Mouse (Mus musculus) B cell, adult 2 months (primary cell): Measurements from ENCODE around the gene Ntn5.
A peak's percentile ranks its signal among the peaks of the same experiment; 100 is the strongest.
"Not testable (repeated sequence)": the region's sequence is repeated elsewhere in the genome, so short reads cannot be mapped to it uniquely, and the experiment has no call there.

ENCODE experiments used
- DNase-seq, 2 experiments: peaks; one replicate each; pipeline ENCODE4 v3.0.0; 2022

Ntn5 gene

DNA sequence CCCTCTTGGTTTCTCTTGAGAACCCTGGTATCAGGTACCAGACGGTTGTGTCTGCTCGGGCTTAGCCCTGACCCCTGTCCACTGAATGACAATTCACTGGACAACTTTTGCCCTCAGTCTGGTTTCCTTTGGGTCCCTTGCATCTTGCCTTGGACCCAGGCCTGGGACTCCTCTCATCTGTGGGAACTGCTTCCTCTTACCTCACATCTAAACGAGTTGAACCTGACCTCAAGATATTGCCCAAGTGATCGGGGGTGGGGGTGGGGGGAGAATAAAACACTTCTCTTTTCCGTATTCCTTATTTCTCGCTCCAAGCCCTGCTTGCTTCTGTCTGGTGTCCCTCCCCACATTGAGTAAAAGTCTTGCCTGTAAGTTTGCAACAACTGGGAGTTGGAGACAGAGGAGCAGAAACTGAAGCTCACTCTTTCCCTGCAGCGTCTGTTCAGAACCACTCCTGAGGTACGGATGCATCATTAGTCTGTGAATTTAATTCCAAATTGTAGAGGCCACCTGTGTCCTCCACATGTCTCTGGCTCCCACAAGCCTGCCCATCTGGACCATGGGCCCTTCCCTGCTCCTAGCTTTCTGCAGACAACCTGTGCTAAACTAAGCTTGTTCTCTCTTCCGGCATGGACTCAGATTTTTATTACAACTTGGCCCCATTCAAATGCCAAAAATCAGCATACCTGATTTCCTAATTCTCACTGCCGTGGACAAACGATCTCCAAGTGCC lies 22.9 kb upstream of the Ntn5 start:
- DNase-seq, result no peak

DNA sequence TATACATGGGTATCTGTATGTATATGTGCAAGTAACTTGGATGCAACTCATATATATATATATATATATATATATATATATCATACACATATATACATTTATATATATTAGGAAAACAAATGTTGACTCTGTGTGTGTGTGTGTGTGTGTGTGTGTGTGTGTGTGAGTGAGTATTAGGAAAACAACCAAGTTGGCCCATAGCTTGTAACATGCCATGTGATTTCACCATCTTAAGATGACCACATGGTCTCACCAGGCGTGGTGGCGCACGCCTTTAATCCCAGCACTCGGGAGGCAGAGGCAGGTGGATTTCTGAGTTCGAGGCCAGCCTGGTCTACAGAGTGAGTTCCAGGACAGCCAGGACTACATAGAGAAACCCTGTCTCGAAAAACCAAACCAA lies 22.1 kb upstream of the Ntn5 start:
- not testable (repeated sequence) for DNase-seq

DNA sequence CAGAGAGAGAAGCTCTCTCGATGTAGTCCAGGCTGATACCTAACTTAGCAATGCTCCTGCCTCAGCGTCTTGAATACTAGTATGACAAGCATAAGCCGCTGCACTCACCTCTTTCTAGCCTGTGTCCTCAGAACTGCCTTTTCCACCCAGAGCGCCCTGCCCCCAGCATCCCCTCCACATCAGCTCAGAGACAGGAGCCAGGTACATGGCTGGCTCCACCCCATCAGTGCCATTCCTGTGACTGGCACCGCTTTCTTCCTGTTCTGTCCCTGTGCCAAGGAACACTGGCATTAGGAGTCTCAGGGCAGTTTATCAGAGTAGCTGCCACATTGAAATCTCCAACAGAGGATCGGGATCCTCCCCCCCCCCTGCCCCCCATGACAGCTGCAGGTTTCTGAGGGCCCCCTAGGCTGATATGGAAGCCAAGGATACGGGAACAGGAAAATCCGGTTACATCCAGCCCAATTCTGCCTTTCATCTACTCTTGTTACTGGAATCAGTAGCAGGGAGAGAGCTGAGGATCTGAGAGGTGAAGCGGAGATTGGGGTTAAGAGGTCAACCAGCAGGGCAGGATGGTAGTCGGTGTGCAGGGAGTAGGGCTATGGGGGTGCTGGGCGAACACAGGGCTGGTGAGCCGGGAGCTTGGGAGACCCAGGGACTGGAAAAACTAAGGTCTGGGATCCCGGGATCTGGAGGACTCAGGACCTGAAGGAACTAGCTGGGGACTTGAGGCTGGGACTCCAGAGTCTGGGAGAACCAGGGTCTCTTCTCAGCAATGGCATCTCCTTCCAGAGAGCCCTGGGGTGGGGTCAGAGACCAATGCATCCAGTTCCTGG lies 18.3 kb upstream of the Ntn5 start:
- DNase-seq, result no peak

DNA sequence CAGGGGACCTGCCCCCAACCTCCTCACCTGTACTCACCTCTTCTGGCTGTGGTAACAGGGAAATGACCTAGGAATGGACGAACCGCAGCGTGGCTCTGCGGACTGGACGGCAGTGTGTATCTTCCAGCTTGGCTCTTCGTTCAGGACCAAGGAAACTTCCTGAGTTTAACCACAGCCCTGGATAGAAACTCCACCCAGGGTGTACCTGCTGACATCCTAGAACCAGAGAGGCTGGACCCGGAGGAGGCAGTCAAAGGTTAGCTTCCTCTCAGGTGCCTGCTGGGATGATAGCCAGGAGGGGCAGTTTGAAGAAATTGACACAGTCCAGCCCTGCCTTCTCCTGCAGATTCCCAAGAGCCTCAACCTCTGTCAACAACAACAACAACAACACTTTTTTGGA lies 17.7 kb upstream of the Ntn5 start, which contains the start of gene Fut2:
Gene Fut2 (minus strand): TSS at position 234 of the 400 bp plus-strand sequence.
- no peak for DNase-seq

DNA sequence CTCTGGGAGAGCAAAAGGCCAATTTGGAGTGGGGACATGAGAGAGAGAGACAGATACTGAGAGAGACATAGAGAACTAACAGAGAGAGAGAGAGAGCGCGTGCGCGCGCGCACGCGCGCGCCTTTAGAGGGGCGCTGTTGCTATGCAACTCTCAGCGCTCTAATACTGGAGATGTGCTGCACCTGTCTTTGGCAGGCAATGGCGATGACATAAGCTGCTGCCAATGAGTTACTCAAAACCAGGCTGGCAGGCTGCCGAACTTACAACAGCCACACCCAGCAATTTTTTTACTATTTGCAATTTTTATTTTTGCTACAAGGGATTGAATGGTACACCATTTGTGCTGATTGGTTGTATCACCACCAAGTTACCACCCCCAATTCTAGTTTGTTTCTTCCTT lies 16.1 kb upstream of the Ntn5 start:
- no peak for DNase-seq

DNA sequence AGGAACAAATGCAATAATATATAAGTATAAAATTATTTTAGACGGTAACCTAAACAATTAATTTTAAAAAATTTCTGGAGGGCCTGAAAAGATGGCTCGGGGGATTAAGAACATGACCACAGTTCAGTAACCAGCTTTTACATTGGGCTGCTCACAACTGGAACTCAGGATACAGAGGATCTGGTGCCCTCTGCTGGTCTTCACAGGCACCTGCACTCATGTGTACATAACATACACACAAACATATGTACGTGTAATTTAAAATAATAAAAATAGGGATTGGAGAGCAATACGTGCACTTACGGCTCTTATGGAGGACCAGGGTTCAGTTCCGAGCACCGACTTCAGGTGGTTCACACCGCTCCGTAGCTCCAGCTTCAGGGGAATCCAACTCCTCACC lies 14.9 kb upstream of the Ntn5 start:
- no peak for DNase-seq

DNA sequence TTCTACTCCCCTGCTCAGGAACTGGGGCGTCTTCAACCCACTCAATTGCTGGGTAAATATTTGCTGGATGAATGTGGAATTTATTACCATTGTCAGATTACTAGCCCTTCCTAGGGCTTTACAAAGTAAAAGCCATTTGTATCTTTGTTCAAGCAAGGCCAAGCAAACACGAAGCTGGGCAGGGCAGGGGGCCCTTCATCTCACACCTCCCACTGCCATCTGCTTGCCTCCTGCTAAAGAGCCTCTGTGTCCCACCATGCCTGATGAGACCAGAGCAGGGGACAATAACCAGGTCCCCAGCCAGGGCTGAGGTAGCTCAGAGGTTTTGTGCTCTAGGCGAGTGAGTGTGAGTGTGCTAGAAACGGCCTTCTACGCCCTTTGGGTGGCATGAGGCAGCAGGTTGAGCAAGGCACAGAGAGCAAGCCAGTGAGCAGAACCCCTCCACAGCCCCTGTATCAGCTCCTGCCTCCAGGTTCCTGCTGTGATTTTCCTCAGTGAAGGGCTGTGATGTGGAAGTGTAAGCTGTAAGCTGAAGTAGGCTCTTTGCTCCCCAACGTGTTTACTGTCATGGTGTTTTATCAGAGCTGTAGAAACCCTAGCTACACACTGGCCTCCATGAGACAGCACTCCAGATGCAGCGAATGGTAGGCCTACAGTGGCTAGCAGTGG lies 6.1 kb upstream of the Ntn5 start:
- no peak for DNase-seq

DNA sequence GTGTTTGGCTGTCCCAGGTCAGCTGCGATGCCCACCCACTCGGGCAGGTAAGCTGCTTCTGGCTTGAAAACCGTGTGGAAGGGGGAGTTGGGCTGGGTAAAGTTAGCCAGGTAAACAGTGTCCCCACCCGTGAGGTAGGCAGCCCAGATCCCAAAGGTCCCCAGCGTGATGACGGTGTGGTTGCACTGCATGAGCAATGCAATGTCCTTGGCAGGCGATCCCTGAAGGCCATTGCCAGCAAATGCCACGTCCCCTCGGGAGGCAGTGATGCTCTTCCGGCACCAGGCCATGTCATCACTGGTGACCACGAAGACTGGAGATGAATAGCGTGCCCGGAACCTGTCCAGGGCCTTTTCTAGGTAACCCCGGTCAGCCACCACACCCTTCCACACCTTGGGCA lies 5.3 kb upstream of the Ntn5 start:
- no peak for DNase-seq

DNA sequence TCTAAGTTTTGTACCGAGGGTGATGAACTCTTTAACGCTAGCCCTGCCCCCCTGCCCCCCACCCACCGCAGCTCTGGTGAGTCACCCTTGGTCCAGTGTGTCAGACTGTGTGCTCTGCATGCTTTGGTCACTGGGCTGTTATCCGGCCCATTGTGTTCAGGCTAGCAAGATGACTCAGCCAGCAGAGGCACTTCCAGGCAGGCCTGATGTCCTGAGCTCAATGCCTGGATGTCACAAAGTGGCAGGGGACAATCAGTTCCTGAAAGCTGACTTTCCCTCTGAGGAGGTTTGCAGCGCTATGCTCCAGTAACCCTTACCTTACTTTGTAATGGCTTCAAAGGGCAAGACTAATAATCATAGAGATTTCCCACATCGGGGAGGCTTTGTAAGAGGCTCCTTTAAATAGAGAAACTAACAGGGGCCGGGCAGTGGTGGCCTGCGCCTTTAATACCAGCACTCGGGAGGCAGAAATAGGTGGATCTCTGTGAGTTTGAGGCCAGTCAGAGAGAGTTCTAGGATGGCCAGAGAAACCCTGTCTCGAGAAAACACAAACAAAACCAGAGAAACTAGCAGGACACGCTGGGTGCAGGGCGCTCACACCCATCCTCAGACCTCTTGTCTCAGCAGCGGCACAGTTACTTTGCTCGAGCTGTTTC lies 3.7 kb upstream of the Ntn5 start:
- no peak for DNase-seq

DNA sequence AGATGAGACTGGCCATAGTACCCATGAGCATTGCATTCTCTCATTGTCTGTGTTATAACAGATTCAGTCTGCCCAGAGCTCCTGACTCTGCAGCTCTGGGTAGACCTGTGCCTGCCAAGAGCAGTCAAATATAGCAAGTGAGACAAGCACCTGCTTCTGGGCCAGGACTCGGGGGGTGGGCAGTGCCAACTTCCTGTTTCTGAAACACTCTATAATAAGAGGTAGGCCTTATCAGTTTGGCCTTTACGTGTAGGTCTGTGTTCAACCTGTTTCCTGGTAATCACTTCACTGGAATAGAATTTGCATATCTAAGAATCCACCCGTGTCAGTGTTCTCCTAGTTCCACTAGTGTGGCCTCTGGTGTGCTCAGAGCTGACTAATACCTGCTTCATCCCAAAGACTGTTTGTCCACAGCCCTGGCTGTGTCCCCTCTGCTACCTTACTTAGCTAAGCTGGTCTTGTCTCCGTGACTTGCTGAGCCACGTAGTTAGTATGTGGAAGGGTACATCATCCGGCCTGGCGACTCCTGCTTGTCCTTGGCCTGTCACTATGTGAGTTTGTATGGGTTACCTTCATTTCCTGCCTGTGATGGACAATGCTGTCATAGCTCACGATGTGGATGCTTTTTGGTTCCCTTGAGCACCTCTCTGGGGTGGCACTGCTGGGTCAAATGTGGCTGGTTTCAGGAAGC lies 2.6 kb upstream of the Ntn5 start:
- peak; percentile 73 to 82 for DNase-seq

DNA sequence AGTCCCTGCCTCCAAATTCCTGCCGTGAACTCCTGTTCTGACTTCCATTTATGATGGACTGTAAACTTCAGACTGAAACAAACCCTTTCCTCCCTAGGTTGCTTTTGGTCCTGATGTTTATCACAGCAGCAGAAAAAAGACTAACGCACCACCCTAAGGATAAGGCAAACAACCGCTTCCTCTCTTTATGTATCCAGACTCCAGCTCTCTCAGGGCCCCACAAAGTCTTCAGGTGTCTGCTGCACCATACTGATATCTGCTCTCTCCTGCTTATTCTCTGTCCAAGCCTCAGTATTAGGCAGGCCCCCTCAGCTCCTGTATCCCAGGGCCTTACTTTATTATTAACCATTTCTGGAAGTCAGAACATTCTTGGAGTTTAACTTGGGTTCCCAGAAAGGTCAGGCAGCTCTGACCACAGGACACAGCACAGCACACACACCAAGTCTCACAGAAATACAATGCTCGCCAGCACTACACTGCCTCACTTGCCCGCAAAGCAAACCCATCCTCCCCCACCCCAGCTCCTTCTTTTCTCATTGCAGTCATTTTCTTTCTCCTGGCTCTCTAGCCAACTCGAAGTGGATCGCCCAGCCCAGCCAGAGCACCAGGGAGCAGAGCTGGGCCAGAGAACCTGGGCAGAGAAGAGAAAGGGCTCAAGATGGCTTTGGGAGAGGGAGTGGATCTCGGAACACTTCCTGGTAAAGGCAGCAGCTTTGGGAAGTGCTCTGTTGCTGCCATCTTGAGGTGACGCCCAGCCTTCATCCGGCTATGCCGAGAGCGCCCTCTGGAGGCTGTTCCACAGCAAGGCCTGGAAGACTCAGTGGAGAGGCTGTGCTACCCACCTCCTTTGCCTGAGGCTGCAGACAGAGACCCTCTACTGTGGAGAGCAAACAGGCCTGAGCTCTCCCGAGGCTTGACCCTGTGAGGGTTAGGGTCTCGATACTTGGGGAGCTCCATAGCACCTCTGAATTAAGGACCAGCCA lies 1.4 kb upstream of the Ntn5 start:
- DNase-seq, result peak; percentile 85 to 86

DNA sequence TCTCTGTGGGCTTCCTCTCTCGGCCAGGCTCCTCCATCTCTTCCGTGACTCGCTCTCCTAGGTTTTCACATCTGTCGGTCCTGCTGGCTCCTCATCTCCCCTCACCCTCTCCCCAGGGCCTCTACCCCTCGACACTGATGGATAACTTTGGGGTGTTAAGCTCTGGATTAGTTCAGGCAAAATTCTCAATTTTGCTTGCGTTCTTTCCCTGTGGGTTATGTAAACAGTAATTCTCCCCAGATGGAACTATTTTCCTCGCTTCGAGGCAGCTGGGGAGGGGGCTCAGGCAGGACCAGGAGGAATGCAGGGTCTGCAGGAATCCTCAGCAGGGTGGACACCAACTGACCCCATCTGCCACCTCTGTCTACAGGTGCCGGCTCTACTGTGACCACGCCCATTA lies 2.0 kb downstream of the Ntn5 start:
- no peak for DNase-seq

DNA sequence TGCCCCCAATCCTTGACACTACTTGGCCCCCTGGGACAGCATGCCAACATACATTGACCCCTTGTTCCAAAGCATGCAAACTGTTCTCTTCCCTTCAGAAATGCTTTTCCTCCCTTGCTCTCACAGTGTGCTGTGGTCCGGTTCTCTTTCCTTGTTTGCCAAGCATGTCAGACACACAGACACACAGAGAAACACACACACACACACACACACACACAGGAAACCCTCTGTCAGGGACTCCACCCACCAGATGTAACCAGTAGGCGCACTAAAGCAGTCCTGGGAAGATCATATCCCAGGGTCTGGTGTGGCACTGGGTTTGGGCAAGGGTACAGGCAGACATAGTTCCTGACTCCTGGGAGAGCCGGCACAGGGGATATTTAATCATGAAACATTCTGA lies 3.0 kb downstream of the Ntn5 start:
- no peak for DNase-seq

DNA sequence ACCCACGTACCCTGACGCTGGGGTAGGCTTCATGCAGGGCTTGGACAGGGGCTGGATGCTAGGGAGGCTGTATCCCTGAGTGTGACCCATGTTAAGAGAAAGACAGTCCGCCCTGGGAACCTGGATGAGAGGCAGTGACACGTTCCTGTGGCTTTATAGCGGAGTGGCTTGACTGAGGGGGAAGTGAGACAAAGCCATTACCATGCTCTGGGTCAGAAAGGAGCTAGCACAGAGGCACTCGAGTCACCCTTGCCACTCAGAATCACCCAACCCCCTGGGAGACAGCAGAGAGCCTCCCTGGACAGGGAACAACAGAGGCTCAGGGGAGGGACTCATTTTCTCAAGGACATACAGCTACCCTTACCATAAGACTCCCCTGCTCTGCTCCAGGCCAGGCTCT lies 5.3 kb downstream of the Ntn5 start:
- no peak for DNase-seq

DNA sequence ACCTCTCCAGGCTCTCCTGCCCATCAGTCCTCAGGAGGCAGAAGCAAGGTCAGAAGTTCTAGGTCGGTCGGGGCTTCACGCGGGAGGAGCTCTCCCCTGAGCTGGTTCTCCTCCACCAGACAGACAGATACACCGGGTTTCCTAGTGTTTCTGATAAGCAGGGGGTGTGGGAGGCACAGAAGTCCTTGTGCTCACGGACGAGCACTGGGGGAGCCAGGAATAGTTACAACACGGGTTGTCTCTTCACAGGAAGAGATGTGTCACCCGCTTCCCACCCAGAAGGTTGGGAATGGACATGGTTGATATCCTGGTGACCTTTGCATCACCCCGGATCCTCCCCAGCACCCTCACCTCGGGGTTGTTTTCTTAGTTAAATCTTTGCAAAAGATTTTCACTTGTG lies 6.0 kb downstream of the Ntn5 start:
- no peak for DNase-seq

DNA sequence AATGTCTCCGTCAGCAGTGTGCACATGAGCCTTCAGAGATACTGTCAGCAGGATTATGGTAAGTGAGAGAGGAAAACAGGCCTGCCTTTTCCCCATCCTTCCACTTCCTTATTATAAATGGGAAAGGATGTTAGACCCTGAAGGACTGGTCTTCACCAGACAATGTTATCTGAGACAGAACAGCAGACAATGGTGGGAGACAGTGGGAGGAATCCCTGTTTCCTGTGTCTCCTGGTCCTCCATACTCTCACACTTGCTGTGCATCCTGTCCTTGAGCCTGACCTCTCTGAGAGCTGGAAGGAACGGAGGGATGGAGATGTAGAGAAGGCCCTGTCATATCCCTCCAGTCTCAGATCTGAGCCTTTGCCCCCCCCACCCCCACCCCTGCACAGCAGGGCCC lies 8.5 kb downstream of the Ntn5 start:
- DNase-seq, result no peak

DNA sequence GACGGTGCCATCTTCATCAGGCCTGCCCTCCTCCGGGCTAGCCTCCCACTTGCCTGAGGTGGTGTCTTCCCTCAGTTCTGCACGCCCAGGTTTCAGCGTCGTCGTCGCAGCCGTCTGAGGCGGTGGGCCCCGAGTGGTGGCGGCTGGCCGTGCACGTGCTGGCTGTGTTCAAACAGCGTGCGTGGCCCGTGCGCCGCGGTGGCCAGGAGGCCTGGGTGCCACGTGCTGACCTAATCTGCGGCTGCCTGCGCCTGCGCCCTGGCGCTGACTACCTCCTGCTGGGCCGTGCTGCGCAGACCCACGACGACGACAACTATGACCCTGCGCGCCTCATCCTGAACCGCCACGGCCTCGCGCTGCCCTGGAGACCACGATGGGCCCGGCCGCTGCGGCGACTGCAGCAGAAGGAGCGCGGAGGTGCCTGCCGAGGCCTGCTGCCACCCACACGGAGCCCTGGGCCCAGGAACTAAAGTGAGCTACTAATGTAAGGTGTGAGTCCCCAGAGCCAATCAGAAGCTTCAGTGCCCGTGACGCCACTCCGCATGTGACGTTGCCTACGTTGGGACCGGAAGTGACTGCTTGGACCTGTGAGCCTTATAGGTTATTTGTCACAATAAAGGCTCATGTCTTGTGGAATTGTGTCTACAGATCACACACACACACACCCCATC lies 10.2 kb downstream of the Ntn5 start, which contains the start of gene Sec1:
Gene Sec1 (minus strand): TSS at position 482 of the 671 bp plus-strand sequence.
- no peak for DNase-seq

DNA sequence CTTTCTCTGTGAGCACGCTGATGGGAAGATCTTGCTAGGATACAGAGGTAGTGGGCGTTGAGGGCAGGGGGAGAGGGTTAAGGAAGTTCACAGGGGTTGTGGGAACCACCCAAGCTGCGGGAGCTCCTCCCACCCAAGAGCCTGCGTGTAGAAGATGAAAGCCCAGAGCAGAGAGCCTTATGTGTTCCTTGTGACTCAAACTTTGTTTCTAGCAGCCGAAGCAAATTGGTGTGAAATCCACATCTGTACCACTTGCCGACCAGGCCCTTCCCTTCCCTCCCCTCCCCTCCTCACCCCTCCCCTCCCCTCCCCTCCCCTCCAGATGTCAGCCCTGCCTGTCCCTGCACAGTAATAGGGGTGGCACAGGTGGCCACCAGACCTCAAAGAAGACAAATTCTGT lies 11.3 kb downstream of the Ntn5 start:
- no peak for DNase-seq

DNA sequence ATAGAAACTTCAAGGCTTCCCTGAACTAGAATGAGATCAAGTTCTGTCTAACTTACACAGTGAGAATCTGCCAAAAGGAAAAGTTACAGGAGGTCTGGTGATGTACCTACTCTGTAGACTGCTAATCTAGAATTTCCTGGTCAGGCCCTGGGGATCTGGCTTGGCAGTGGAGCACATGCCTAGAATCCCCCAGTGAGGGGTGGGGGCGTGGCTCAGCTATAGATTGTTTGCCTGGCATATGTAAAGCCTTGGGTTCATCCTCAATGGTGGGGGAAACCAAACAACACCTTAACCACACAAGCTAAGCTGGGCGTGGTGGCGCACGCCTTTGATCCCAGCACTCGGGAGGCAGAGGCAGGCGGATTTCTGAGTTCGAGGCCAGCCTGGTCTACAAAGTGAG lies 14.1 kb downstream of the Ntn5 start:
- DNase-seq, result no peak

DNA sequence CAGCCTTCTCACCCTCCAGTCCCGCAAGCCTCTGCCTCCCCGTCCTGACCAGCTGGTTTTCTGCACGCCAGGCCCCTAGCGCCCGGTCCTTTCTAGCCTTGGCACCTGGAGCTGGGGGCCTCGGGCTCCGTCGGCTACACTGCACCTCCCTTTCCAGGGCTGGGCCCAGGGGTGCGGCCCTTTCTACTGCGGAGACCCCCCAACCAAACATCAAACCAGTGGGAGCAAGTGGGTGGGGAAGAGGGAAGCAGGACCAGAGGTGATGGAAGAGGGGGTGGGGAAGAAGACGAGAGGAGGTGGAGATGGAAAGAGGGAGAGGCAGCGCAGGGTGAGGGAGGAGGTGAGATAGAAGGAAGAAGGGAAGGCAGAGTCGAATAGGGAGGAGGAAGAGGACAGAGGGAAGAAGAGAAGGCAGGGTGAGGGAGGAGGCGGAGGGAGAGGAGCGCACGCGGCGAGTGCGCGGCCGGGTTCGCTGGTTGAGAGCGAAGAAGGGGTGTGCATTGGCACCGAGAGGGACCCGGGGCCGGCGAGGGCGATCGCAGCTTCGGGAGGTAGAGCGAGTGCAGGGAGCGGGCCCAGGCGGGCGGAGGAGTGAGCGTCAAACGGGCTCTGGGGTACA lies 15.8 kb downstream of the Ntn5 start, which contains the start of gene Car11:
Gene Car11 (plus strand): TSS at position 321 of the 619 bp plus-strand sequence.
- no peak for DNase-seq
